Mouse (Mus musculus): Measurements from ENCODE around the gene Wdr92. TPM values are rescaled to one million over a fixed set of nuclear protein-coding genes. Genes with fewer than 3 reads are reported as not detected.

The Wdr92 gene
- polyA plus RNA-seq, 1 experiment = not detected

- Histone ChIP-seq H3K27ac (ENCODE audit: insufficient read depth, low read depth, low read length) (no peak overlapping the region), H3K4me1 (ENCODE audit: control insufficient read depth, insufficient read depth, low read length) (no peaks in the 10 kb centered on the region), H3K4me3 (ENCODE audit: insufficient read depth, low read depth, low read length) (no peak overlapping the region)
- 88% methylated on average over 5 of the region's 5 CpGs for WGBS
- no peak for TF ChIP-seq CTCF (IDR thresholded peaks at IDR 0.05; ENCODE audit: insufficient read depth, low read depth, low read length)
- TF ChIP-seq POLR2A (IDR thresholded peaks at IDR 0.05; ENCODE audit: insufficient read depth, low read depth, low read length) = no peak
Measured at GRCm38 (mm10) chr11:17199170-17199569, 17.3 kb downstream of the Wdr92 start.

DNA sequence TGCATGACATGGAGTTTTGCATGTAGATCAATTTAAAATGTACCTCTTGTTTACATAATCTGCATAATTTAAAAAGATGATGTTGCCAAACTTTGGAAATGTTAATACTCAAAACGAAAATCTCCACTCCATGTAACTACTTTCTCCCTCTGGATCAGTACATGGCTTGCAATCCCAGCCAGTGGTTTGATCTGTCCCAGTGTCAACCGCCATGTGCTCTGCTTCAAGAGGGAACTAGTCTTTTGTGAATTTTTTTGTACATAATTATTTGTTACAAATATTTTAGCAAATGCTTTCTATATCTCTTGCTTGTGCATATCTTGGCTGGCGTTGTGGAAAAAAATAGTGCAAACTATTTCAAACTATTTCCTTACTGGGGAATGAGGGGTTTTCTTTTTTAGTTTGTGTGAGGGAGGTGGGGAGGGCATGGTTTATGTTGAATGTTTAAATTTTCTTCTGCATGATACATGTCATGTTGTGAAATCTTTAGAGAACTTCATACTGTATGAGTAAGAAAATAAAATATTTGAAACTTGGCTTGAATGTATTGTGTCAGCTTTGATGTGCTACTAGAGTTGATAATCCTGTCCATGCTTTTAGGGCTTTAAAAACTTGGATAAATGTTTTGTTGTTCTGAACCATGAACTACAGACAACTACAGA, 18.1 kb downstream of the Wdr92 start:
- H3K27ac ChIP-seq (ENCODE audit: insufficient read depth, low read depth, low read length) = no peak overlapping the region
- no peaks in the 10 kb centered on the region for H3K4me1 ChIP-seq (ENCODE audit: control insufficient read depth, insufficient read depth, low read length)
- 91% methylated on average over 3 of the region's 3 CpGs for WGBS
- TF ChIP-seq CTCF (IDR thresholded peaks at IDR 0.05; ENCODE audit: insufficient read depth, low read depth, low read length) = no peak
- no peak for TF ChIP-seq POLR2A (IDR thresholded peaks at IDR 0.05; ENCODE audit: insufficient read depth, low read depth, low read length)
- H3K4me3 ChIP-seq (ENCODE audit: insufficient read depth, low read depth, low read length) = no peak overlapping the region

DNA sequence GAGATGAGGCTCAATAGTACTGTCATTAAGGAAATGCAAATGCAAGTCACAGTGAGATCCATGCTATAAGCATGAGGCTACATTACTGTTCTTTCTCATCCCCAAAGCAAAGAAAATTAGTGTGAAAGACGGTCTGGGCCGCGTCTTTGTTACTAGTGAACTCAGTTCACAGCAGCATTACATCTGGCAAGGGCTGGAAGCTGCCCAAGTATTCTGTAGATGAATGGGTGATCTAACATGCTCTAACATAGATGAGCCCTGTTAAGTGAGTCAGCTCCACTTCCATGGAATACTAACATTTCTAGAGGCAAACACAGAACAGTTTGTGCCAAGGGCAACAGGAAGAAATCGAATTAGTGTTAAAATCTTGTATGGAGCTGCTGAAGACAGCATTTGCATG, 19.0 kb downstream of the Wdr92 start:
- H3K4me1 ChIP-seq (ENCODE audit: control insufficient read depth, insufficient read depth, low read length) = no peaks in the 10 kb centered on the region
- no peak overlapping the region for H3K27ac ChIP-seq (ENCODE audit: insufficient read depth, low read depth, low read length)
- TF ChIP-seq POLR2A (IDR thresholded peaks at IDR 0.05; ENCODE audit: insufficient read depth, low read depth, low read length) (no peak), CTCF (IDR thresholded peaks at IDR 0.05; ENCODE audit: insufficient read depth, low read depth, low read length) (no peak)
- no peak overlapping the region for H3K4me3 ChIP-seq (ENCODE audit: insufficient read depth, low read depth, low read length)
- WGBS = 81% methylated on average over 4 of the region's 4 CpGs

DNA sequence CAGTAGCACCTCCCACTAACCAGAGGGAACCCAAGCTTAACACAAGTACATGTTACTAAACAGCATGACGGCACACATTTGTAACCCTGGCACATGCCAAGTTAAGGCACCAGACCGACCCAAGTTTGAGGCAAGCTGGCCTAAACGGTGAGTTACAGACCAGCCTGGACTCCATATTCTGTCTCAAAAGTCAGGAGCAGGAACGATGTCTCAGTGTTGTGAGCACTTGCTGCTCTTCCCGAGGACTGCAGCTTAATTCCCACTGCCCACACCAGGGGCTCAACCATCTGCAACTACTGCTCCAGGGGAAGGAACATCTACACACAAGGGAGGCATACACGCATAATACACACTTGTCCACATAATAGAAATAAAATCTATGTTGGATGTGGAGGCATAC, 20.6 kb downstream of the Wdr92 start:
- no peak for TF ChIP-seq POLR2A (IDR thresholded peaks at IDR 0.05; ENCODE audit: insufficient read depth, low read depth, low read length)
- no peak for TF ChIP-seq CTCF (IDR thresholded peaks at IDR 0.05; ENCODE audit: insufficient read depth, low read depth, low read length)
- Histone ChIP-seq H3K4me1 (ENCODE audit: control insufficient read depth, insufficient read depth, low read length) (no peaks in the 10 kb centered on the region), H3K27ac (ENCODE audit: insufficient read depth, low read depth, low read length) (no peak overlapping the region), H3K4me3 (ENCODE audit: insufficient read depth, low read depth, low read length) (no peak overlapping the region)
- 83% methylated on average over 6 of the region's 6 CpGs for WGBS

DNA sequence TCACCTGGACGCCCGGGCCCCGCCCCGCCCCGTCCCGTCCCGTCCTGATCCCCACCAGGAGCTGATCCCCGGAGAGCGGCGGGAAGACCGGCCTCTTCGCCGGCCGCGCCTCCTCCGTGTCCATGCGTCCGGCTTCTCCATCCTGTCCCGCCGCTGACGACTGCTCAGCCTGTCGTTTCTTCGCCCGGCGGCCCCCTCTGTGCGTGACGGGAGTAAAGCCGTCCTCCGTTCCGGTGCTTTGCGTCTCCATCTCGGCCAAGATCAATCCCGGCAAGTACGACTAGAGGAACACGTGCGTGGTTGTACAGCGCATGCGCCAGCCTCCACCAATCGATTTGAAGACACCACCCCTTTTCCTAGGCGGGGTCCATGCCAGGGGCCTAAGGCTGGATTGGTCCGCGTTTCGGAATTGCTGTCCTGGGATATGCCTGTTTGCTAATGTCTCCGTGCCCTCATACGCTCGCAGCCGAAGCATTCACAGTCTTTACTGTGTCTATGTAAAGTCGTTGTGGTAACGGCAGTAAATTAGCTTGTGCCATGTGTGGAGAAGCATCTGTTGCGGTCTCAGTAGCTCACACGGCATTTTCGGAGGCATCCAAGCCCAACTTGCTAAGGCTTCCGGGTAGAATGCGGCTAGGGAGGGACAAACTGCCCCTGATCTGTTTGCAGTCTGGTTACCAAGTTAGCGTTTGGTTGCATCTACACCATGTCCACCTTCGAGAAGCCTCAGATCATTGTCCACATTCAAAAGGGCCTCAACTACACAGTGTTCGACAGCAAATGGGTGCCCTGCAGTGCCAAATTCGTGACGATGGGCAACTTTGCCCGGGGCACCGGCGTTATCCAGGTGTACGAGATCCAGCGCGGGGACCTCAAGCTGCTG, 29.6 kb downstream of the Wdr92 start, which contains the start of gene Pno1:
Gene Pno1 (minus strand): TSS at position 311 of the 883 bp plus-strand sequence.
- Histone ChIP-seq H3K27ac (ENCODE audit: insufficient read depth, low read depth, low read length) (peak within 1 kb of the TSS; percentile 94), H3K4me1 (ENCODE audit: control insufficient read depth, insufficient read depth, low read length) (no peaks in the 10 kb centered on the region), H3K4me3 (ENCODE audit: insufficient read depth, low read depth, low read length) (peak within 1 kb of the TSS; percentile 87)
- TF ChIP-seq POLR2A (IDR thresholded peaks at IDR 0.05; ENCODE audit: insufficient read depth, low read depth, low read length) (peak; percentile 24; the same call in 1 of the 2 replicates), CTCF (IDR thresholded peaks at IDR 0.05; ENCODE audit: insufficient read depth, low read depth, low read length) (no peak)
- under 1% methylated on average over 65 of the region's 65 CpGs for WGBS

- Histone ChIP-seq H3K4me3 (ENCODE audit: insufficient read depth, low read depth, low read length) (peak overlapping the region; percentile 87), H3K4me1 (ENCODE audit: control insufficient read depth, insufficient read depth, low read length) (no peaks in the 10 kb centered on the region), H3K27ac (ENCODE audit: insufficient read depth, low read depth, low read length) (no peak overlapping the region)
- under 1% methylated on average over 10 of the region's 10 CpGs for whole genome bisulfite sequencing
- TF ChIP-seq POLR2A (IDR thresholded peaks at IDR 0.05; ENCODE audit: insufficient read depth, low read depth, low read length) (no peak), CTCF (IDR thresholded peaks at IDR 0.05; ENCODE audit: insufficient read depth, low read depth, low read length) (no peak)
Measured at GRCm38 (mm10) chr11:17212141-17212495, 30.2 kb downstream of the Wdr92 start.

- 48% methylated on average over 5 of the region's 5 CpGs for WGBS
- Histone ChIP-seq H3K4me3 (ENCODE audit: insufficient read depth, low read depth, low read length) (no peak overlapping the region), H3K27ac (ENCODE audit: insufficient read depth, low read depth, low read length) (no peak overlapping the region), H3K4me1 (ENCODE audit: control insufficient read depth, insufficient read depth, low read length) (no peaks in the 10 kb centered on the region)
- TF ChIP-seq POLR2A (IDR thresholded peaks at IDR 0.05; ENCODE audit: insufficient read depth, low read depth, low read length) (no peak), CTCF (IDR thresholded peaks at IDR 0.05; ENCODE audit: insufficient read depth, low read depth, low read length) (no peak)
Measured at GRCm38 (mm10) chr11:17212903-17213509, 31.1 kb downstream of the Wdr92 start.

GRCm38 (mm10) chr11:17215475-17215874, 33.6 kb downstream of the Wdr92 start:
- H3K4me1 ChIP-seq (ENCODE audit: control insufficient read depth, insufficient read depth, low read length) = no peaks in the 10 kb centered on the region
- no peak overlapping the region for H3K27ac ChIP-seq (ENCODE audit: insufficient read depth, low read depth, low read length)
- TF ChIP-seq CTCF (IDR thresholded peaks at IDR 0.05; ENCODE audit: insufficient read depth, low read depth, low read length) (no peak), POLR2A (IDR thresholded peaks at IDR 0.05; ENCODE audit: insufficient read depth, low read depth, low read length) (no peak)
- WGBS = 59% methylated on average over 3 of the region's 3 CpGs
- no peak overlapping the region for H3K4me3 ChIP-seq (ENCODE audit: insufficient read depth, low read depth, low read length)

DNA sequence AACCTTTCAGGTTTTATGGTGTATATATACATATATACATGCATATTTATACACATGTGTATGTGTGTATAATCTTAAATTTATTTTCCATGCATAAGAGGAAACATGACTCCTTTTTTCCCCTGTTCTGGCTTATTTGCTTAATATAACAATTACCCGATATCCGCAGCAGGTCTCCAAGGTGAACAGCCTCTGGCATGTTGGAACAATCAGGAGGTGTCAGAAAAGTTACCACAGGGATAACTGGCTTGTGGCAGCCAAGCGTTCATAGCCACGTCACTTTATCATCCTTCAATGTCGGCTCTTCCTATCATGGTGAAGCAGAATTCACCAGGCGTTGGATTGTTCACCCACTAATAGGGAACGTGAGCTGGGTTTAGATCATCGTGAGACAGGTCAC, 39.2 kb downstream of the Wdr92 start:
- 95% methylated on average over 8 of the region's 8 CpGs for WGBS
- no peaks in the 10 kb centered on the region for H3K4me1 ChIP-seq (ENCODE audit: control insufficient read depth, insufficient read depth, low read length)
- H3K27ac ChIP-seq (ENCODE audit: insufficient read depth, low read depth, low read length) = no peak overlapping the region
- H3K4me3 ChIP-seq (ENCODE audit: insufficient read depth, low read depth, low read length) = no peak overlapping the region
- TF ChIP-seq POLR2A (IDR thresholded peaks at IDR 0.05; ENCODE audit: insufficient read depth, low read depth, low read length) (no peak), CTCF (IDR thresholded peaks at IDR 0.05; ENCODE audit: insufficient read depth, low read depth, low read length) (no peak)

All from olfactory bulb, adult 2 months (tissue).